Mouse (Mus musculus): Measurements from ENCODE around the gene Slc7a1.
A peak's percentile ranks its signal among the peaks of the same experiment; 100 is the strongest.
"Not testable (repeated sequence)": the region's sequence is repeated elsewhere in the genome, so short reads cannot be mapped to it uniquely, and the experiment has no call there.

Gene Slc7a1

DNA sequence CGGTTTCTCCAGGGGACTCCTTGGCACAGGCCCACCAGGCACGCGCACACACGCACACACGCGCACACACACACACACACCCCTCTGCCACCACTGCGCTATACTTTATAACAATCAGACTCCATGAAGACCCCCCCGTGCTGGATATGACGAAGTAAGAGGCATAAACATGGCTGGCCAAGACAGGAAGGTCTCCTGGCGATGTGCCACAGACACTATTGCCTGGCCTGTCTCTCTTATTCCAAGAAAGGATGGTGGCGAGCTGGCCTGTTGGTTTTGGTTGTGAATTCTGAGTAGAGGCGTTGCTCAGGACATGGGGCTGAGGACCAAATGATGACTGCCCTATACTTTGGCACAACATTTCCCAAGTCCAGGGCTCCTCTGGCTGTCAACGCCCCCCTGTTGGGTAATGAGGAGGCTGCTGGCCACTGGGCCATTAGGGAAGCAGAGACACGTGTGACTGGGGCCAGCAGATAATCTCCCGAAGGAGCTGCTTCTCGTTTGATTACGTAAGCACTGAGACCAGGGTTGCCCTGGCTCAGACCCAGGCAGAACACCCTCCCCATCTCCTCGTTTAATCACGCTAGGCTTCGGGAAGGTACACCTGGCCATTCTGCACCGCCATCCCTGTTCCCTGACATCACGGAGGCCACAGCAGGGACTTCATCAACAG is 36.1 kb downstream of the Slc7a1 start:
- DNase-seq: no peak

DNA sequence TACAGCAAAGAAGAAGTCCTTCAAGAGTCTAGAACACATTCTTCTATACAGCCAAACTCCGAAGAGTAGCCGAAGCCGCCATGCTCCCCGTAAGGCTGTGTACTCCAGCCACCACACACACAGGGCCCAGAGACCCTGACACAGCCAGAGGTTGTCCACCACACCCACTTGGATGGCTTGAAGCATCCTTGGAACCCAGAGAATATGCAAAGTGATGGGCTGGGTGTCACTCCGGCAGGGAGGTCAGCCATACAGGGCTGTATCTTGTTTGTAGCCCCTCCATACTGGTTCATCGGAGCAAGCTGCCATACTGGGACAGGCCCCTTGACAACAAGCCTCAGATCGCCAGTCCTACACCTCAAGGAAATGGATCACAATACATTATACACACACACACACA is 37.4 kb downstream of the Slc7a1 start:
- DNase-seq: no peak

DNA sequence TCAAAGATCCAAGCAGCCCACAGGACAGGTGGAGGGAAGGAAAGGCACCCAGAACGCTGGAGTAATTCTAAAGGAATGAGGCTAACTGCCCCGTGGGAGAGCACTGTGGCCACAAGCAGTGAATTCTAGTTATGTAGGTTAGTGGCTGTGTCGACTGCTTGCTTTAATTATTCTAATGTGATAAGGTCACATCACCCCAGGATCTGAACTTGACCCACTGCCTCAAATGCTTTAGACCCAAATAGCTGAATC is 38.0 kb downstream of the Slc7a1 start:
- no peak for DNase-seq

DNA sequence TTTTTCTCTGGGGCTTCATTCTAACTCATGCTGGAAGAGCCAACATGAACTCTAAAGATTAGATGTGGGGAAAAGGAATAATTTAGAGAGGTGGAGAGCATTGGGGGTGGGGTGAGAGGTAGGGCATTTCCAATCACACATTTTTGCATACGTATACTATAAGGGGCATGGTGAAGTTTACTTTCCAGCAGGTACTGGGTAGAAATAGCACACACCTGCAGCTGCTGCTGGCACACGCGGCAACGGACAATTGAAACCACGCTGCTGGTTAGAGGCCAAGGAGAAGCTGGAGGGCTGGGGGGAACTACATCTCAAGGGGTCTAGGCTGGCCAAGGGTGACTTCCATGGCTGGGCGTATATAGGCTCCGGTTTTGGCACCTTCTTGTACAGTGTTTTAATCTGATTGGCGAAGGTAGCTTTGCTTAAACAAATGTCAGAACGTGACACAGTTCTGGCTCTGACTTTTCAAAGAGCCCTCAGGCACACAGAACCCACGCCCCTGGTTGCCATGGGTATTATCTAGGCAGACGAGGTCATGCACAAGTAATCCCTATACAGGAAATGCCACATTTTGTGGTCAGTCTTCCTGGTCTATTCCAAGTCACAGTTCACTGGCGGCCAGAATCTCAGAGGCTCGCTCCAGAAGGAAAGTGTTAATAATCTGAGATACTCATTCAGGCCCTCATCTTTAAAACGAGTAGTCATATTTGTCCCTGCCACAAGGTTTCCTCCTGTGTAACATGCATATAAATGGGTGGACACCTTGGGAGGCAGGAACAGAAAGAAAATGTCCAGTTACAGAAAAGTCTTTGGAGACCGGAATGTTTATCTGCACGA is 38.6 kb downstream of the Slc7a1 start:
- DNase-seq: peak; percentile 39

DNA sequence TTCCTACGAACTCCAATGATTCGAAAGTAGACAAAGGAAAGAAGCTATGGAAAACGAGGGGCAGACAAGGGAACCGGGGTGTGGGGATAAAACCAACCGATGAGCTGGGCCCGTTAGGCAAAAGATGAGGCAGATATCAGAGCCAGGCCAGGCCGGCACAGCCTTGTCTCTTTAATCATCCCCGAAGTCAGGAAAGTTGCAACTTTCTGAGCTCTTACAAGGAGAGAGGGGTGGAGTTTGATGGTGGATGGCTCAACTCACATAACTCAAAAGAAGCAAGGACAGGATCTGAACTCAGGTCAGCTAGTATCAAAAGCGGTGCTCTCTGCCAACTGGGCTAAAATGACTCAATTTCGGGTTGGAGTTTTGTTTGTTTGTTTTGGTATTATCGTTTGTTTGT is 40.6 kb downstream of the Slc7a1 start:
- DNase-seq: no peak

DNA sequence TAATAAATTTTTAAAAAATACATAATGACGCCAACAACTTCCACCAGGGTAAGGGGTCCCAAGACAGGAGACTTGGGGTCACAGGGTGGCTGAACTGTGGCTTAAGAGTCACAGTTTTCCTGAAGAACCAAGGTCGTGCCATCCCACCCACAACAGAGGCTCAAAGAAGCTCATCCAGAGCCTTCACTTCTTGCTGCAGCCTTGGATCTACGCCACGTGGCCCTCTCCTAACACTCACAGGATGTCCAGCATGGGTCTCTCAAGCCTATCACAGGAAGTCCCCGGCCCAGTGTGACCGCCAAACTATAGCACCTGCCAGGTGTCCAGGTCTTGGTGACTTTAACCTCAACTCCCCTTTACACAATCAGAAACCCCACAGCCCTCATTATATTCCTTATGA is 42.5 kb downstream of the Slc7a1 start:
- DNase-seq: no peak

DNA sequence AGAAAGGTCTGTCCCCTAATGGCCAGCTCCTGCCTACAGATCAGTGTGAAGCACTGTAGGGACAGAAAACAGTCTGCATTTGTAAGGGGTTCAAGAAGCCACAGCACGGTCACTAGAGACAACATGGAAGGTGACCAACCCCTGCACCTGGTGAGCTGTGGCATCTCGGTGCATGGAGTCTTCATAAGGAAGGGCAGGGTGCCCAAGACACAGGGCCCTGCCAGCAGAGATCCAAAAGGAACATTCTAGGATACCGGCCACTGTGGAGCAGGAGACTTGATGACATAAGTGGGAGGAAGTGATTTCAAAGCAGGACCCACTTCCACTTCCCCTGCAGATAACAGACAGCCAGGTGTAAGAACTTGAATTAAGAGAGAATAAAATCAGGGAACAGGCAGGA is 43.9 kb downstream of the Slc7a1 start:
- DNase-seq: no peak

DNA sequence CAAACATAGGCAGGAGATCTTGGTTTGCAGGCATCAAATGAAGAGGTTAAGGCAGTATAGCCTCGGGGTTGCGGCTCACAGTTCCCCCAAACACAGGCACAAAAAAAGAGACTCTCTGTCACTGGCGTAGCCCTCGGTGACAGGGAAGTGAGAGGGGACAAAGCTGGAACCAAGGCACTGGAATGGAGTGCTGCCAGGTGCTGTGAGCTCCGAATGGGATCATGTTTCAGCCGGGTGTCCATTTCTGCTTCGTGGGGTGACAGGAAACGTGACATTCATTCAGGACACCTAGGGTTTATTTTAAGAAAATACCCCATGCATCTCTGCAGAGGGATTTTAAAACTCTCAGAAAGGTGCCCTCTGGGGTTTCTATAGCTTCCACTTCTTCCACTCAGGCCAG is 45.2 kb downstream of the Slc7a1 start:
- DNase-seq: no peak

DNA sequence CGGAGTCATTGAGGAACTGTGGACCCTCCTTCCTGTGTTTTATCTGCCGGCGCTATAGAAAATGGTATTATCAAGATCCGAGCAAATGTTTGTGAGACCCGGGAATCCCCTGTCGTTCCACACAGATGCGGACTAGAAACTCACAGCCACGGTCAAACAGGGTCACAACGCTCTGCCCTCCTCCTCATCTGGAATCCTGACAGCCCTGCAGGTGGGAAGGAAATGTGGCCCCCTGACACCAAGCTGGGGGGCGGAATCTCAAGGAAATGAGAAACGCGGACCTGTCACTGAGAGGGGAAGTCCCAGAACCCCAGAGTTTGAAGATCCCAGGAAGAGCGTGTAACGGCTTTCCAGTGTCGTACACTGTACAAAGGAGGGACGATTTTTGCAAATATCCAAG is 46.3 kb downstream of the Slc7a1 start:
- no peak for DNase-seq

DNA sequence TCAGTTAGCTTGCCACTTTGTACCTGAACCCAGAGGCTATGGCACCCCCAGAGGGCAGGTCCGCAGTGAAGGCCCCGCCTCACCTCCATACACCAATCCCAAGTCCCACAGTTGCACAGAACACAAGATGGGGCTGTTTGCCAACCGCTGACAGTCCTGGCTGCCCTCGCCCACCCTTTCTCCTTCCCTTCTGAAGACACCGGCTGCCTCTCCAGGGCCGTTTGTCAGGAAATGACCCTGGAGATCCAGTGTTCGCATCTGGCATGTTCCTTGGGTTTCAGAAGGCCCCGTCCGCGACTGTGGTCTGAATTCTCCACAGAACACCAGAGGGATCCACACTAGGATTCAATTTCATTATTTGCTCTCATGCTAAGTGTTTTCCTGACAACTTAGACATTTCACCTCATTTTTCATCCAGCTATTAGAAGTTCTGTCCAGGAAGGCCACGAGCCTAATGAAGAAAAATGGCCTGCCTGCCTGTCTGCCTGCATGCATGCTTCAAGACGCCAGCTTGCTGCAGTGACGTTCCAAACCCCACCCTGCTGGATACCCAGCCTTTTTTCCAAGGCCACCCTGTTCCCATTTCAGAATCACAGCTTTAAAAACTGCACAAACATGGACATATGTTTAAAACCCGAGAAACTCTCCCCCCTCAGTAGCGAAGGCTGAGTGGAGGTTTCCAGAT is 50.2 kb downstream of the Slc7a1 start:
- DNase-seq: peak; percentile 48

DNA sequence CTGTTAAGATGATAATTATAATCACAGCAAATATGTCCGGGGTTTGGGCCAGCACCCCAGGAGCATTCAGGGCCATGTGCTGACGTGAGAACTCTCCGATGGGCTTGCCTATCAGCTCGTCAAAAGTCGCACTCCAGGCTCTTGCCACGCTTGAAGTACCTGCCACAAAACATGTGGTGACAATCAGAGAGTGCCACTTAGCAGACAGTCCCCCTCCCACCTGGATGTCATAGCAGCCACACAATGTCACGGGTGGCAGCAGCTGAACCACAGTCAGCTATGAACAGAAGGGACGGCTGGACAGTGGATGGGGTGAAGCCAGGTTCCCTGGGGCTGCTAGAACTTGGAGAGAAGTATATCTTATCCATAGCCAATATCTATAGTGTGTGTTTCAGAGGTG is 51.6 kb downstream of the Slc7a1 start:
- DNase-seq: no peak

DNA sequence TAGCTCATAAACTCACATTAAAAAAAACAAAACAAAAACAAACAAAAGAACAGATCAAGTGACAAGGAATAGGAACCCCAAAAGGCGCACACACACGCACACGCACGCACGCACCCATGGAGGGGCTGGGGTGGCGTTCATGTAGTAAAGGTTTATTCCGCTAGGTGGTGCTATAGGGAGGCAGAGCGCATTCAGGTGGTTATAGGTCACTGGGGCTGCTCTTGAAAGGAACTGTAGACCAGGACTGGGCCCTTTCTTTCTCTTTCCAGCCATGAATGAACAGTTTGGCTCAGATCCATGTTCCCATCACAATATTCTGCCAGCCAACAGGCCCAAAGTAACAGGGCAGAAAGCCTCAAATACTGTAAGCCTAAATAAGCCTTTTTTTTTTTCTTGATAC is 53.2 kb downstream of the Slc7a1 start:
- no peak for DNase-seq

DNA sequence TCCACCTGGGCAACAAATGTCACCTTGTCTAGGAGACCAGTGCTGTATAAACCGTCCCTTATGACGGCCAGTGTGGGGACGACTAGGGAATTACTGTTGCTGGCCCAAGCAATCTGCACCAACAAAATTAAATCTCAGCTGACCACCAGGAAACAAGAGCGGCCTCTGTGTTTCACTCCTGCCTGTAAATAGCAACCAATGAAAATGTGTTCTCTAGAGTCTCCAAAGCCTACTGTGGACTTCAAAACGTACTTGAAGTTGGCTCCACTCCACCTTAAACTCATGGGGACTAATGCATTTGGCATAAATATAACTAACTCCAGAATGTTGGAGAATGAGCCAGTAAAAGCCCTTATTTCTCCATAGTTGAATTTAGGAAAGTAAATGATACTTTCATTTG is 55.3 kb downstream of the Slc7a1 start:
- DNase-seq: no peak

DNA sequence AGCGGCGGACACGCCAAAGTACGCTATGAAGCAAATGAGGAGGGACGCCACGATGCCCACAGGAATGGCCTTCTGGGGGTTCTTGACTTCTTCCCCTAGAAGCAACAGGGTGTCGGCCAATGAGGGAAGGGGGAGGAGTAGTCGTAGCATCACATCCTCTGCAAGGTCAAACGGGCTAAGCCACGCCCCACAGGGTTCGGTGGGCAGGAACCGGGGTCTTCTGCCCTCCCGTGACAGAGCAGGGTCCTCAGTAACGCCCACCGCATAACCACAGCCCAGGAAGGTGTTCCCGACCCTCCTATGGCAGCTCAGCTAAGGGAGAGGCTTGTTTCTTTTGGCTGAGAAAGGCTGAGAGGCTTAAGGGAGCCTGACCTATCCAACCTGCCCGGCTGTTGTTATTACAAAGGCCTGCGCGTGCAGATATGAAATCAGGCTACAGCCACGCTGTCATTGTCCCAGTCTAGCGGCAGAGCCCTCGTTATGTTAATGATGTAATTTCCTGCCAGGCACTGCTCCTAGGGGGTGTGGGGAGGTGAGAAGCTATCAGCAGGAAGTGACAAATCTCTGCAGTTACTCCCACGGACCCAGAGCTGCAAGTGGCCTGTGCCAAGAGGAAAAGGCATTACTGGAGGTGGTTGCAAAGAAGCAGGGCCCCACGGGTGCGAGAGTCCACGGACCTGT is 57.5 kb downstream of the Slc7a1 start:
- peak; percentile 56 for DNase-seq

DNA sequence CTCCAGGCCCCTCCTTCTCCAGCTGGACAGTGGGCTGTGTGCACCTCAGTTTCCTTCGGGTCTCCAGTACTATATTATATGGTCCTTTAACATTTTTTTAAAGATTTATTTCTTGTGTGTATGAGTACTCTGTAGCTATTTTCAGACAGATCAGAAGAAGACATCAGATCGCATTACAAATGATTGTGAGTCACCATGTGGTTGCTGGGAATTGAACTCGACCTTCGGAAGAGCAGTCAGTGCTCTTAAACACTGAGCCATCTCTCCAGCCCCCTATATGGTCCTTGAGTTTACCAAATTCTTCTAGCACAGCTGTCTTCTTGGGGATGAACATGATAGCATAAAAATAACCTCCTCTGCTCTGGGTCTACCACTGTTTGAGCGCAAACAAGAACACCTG is 60.6 kb downstream of the Slc7a1 start:
- DNase-seq: no peak

DNA sequence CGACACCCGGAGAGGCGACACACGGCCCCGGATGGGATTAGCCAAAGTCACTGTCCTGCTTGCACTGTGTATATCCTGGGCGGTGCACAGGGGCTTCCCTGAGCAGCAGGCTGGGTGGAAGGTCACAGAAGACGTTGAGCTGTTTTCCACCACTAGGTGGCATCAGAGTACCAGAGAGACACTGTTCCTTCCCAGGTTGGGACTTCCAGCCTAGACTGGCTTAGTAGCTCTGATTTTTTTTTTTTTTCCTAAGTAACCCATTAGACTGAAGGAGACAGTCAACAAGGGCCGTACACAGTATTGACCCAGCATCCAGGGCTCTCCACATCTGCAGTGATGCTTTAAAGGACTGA is 67.1 kb downstream of the Slc7a1 start:
- DNase-seq: peak; percentile 86

DNA sequence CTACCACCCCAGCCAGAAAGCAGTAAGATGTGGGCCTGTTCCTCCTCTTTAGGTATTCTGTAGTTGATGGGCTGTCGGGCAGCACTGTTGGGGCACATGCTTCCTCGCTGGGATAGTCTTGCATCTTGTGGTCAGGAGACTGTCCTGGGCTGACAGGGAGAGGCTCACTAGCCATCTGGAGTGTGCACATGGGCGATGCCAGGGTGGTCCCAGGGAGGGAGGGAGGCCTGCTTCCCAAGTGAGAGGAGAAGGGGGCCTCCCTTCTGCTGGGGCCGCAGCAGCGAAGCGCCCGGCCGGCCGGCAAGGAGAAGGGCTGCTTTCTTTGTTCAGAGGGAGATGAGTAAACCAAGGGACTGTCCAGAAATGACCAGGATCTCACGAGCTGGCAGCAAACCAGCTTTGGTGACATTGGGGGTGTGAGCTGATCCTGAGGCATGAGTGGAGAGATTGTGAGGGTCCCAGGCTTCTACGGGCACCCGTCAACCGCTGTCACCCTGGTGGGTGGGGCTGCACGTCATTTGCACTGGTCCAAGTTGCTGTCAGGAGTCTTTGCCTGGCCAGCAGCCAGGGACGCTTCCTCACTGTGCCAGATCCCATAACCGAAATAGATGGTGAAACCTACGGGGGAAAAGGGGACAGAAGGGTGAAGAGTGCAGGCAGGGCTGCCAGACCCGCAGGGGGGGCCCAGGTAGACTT is 67.6 kb downstream of the Slc7a1 start:
- DNase-seq: no peak

DNA sequence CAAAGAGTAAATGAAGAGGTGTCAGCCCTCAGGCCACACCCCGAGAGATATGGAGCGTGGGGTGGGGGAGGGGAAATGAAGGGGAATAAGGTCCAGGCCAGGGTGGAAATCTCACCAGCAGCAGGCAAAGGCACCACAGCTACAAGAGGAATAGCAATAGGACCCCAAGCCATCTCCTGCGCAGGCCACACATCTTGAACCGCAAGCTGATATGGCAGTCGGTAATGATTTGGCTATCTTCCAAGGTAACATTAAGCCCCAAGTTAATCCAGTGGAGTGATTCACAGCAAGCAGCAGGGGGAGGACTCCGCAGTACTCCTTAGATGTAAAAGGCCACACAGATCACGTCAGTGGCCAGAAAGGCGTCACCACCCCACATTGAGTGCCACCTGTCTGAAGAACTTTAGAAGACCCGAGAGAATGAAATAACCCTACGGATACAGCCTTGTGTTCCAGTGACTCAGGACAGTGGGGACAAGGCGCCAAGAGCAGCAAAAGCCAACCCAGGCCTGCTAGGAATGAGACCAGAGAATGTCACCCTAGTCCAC is 68.4 kb downstream of the Slc7a1 start:
- no peak for DNase-seq

DNA sequence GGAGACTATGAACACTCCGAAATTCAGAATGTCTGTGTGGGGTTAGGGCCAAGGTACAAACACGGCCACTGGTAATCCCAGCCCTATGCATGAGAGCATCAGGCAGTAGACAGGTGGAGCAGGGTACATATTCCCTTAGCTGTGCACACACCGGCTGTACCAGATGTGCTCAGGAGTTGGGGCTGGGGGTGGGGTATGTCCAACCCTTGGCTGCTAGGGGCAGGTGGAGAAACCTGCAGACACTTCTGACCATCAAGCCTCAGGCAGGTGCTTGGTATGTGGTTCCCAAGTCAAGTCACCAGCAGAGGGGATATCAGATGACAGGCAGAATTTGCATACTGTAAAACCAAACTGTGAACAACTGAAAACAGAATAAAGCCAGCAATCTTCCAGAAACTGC is 70.7 kb downstream of the Slc7a1 start:
- no peak for DNase-seq

DNA sequence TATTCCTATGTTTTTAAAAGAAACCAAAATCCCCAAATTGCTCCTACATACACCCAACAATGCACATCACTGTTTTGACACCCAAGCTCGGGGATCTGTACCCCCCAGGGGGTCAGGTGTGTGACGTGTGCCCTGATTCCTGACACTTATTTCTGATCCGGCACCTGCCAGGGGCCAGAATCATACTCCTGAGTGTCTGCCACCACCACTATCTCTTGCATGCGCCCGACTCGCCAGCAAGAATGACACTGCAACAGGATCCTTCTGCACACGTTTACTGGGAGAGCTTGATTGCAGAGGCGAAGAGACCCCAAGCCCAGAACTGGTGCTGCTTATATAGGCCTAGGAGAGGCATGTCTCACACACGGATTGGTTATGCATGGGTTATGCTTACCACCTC is 73.4 kb downstream of the Slc7a1 start:
- not testable (repeated sequence) for DNase-seq

DNA sequence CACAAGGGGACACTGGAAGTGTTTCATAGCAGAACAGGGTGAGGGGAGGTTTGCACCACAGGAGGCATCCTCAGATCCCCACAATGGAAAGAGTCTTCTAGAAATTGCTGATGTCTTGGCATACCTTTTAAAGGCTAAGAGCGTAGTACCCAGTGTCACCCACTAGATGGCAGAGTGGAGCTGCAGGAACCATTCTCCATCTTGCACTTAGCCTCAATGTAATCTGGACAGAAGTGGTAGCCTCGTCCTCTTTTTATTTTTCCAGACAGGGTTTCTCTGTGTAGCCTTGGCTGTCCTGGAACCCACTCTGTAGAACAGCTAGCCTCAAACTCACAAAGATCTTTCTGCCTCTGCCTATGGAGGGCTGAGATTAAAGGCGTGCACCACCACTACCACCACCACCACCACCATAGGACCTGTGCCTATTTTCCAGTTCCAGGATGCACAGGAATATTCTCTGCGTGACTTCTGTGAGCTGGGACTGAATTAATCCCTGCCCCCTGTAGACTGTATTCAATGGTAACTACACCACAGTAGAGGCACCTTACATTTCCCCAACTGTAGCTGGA is 74.3 kb downstream of the Slc7a1 start:
- peak; percentile 59 for DNase-seq

DNA sequence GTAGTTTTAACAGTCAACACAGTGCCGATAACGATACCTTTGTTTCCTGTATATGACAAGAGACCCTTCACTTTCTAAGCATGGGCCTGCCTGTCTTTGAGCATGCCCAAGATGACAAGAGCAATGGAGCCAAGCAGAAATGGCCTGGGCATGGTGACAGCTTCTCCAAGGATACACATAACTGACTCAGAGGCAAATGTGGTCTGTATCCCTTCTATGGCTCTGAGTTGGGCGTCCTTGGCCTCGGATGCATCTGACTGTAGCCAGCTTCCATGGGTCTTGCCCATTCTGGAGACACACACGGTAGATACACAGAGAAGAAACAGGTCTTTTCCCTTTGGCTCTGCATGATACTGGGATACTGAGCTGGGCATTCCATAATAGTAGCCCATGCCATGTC is 84.8 kb downstream of the Slc7a1 start:
- no peak for DNase-seq

DNA sequence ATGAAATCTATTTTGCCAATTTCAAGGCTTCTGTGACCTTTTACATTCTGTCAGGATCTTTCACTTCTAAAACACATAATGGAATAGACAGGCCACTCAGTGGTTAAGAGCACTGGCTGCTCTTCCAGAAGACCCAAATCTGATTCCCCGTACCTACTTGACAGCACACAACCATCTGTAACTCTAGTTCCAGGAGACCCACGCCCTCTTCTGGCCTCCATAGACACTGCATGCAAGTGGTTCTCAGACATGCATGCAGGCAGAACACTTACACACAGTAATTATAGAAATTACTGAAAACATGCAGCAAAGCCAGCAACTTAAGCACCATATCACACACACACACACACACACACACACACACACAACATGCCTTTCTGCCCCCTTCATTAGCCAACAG is 87.3 kb downstream of the Slc7a1 start:
- DNase-seq: no peak

Measured in embryo, embryonic 11 days (tissue).